Mouse (Mus musculus): Measurements from ENCODE around the gene Slc2a13. TPM values are rescaled to one million over a fixed set of nuclear protein-coding genes. Genes with fewer than 3 reads are reported as not detected.

Slc2a13 gene
- polyA plus RNA-seq, 2 experiments = 0.05 to 0.08 TPM

DNA sequence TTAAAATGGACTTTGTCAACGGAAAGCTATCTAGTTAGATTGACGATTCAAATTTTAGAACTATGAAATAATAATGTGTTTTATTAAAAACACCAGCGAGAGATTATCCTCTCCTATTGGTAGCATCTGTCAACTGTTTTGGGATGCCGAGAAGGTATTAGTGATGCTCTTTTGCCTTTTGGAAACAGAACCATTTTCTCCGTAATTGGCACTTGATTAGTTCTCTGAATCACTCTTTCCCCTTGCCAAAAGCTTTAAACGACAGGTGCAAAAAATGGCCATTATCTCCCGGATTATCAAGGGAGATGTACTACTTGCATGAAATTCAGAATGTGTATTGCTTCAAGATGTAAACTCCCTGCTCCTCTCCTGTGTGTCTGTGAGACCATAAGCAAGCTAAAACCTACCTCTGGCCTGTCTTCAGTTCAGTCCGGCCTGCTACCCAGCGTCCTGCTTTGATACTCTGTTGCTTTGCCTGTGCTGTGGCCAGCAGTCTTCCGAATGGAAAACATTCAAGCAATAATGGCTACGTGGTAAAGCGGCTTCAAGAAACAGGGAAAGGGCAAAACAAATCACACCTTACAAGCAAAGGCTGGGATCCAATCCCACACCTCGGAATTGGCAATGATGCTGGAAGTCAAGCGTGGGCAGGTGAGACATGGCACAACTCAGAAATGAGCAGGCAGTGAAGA, 93.0 kb downstream of the Slc2a13 start:
- H3K27ac ChIP-seq = no peak overlapping the region
- no peak overlapping the region for H3K4me3 ChIP-seq (ENCODE audit: insufficient read depth in 1 of 2, low read depth in 2 of 2, low read length in 2 of 2)
- no peak overlapping the region for H3K4me2 ChIP-seq (ENCODE audit: low read depth)
- no peaks in the 10 kb centered on the region for H3K36me3 ChIP-seq (replicated peaks; ENCODE audit: control insufficient read depth, insufficient read depth, low read depth)
- TF ChIP-seq CTCF (IDR thresholded peaks at IDR 0.05; ENCODE audit: low read depth) (no peak), EP300 (IDR thresholded peaks at IDR 0.05; ENCODE audit: low read depth) (no peak)
- H3K27me3 ChIP-seq (ENCODE audit: control insufficient read depth, insufficient read depth, low read length) = no peaks in the 10 kb centered on the region
- no peak for ATAC-seq (ENCODE audit: insufficient read depth)
- no peak for DNase-seq (ENCODE audit: low read depth in 3 of 3, low spot score in 3 of 3)
- H3K9ac ChIP-seq (replicated peaks) = no peak overlapping the region
- no peaks in the 10 kb centered on the region for H3K9me3 ChIP-seq (ENCODE audit: control insufficient read depth, low read length)
- H3K4me1 ChIP-seq (replicated peaks; ENCODE audit: control insufficient read depth in 2 of 2, insufficient read depth in 2 of 2, low read length in 1 of 2) = no peaks in the 10 kb centered on the region
- 71% methylated on average over 14 of the region's 14 CpGs for WGBS (ENCODE audit: insufficient replicate concordance)

DNA sequence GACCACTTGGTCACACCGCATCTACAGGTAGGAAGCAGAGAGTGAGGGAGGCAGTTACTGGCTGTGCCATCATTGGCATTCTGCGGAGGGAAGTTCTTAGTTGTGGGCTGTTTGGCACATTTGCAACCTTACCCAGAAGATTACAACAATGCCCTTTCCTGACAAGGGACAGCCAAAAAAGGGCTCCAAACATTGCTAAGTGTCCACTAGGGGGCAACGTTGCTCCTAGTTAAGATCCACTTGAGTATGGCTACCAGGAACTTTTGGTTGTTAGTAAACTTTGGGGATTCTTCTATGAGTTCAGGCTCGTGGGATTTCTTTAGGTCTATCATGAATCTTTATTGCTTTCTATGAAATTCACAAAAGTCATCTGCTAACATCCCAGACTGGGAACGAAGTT, 95.3 kb downstream of the Slc2a13 start:
- H3K9ac ChIP-seq (replicated peaks) = no peak overlapping the region
- no peaks in the 10 kb centered on the region for H3K9me3 ChIP-seq (ENCODE audit: control insufficient read depth, low read length)
- TF ChIP-seq CTCF (IDR thresholded peaks at IDR 0.05; ENCODE audit: low read depth) = peak; percentile 51; the same call in 1 of the 2 replicates
- no peak for TF ChIP-seq EP300 (IDR thresholded peaks at IDR 0.05; ENCODE audit: low read depth)
- no peak overlapping the region for H3K4me2 ChIP-seq (ENCODE audit: low read depth)
- ATAC-seq (ENCODE audit: insufficient read depth) = no peak
- H3K4me3 ChIP-seq (ENCODE audit: insufficient read depth in 1 of 2, low read depth in 2 of 2, low read length in 2 of 2) = no peak overlapping the region
- H3K4me1 ChIP-seq (replicated peaks; ENCODE audit: control insufficient read depth in 2 of 2, insufficient read depth in 2 of 2, low read length in 1 of 2) = no peaks in the 10 kb centered on the region
- H3K27me3 ChIP-seq (ENCODE audit: control insufficient read depth, insufficient read depth, low read length) = no peaks in the 10 kb centered on the region
- no peaks in the 10 kb centered on the region for H3K36me3 ChIP-seq (replicated peaks; ENCODE audit: control insufficient read depth, insufficient read depth, low read depth)
- no peak overlapping the region for H3K27ac ChIP-seq
- WGBS (ENCODE audit: insufficient replicate concordance) = 28% methylated on average over 5 of the region's 5 CpGs
- DNase-seq (ENCODE audit: low read depth in 3 of 3, low spot score in 3 of 3) = peak in 2 of 3 experiments; percentile 7 to 10

DNA sequence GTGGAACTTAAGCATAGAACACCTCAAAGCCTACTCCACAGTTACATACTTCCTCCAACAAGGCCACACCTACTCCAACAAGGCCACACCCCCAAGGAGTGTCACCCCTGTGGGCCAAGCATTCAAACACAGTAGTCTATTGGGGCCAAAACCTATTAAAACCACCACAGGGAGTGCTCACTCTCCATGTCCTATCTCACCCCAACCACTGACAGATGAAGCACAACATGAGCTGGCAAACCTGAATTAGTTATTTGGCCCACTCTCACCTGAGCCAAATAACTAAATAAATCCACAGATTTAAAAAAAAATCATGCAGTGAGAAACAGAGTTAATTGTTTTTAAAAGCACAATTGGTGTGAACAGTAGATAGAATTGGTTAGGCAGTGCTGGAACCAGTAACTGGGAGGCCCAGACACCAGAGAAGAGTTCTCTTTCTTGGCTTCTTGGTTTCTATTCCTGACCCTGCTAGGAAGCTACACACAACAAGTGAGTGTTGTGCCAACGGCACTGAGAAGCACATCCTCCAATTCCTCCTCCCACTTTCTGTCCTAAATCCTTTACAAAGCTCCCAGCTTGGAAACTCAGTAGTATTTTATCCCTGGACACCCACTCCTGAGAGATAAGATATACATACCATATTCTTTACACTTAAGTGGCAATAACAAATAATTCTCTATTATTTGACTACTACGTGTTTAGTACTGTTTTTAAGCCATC, 99.2 kb downstream of the Slc2a13 start:
- no peak overlapping the region for H3K9ac ChIP-seq (replicated peaks)
- no peaks in the 10 kb centered on the region for H3K36me3 ChIP-seq (replicated peaks; ENCODE audit: control insufficient read depth, insufficient read depth, low read depth)
- no peak overlapping the region for H3K27ac ChIP-seq
- DNase-seq (ENCODE audit: low read depth in 3 of 3, low spot score in 3 of 3) (no peak), ATAC-seq (ENCODE audit: insufficient read depth) (no peak)
- H3K9me3 ChIP-seq (ENCODE audit: control insufficient read depth, low read length) = no peaks in the 10 kb centered on the region
- H3K4me1 ChIP-seq (replicated peaks; ENCODE audit: control insufficient read depth in 2 of 2, insufficient read depth in 2 of 2, low read length in 1 of 2) = no peaks in the 10 kb centered on the region
- no peak for TF ChIP-seq EP300 (IDR thresholded peaks at IDR 0.05; ENCODE audit: low read depth)
- no peak for TF ChIP-seq CTCF (IDR thresholded peaks at IDR 0.05; ENCODE audit: low read depth)
- no peaks in the 10 kb centered on the region for H3K27me3 ChIP-seq (ENCODE audit: control insufficient read depth, insufficient read depth, low read length)
- no peak overlapping the region for H3K4me2 ChIP-seq (ENCODE audit: low read depth)
- 55% methylated on average over 2 of the region's 2 CpGs for WGBS (ENCODE audit: insufficient replicate concordance)
- H3K4me3 ChIP-seq (ENCODE audit: insufficient read depth in 1 of 2, low read depth in 2 of 2, low read length in 2 of 2) = no peak overlapping the region

GRCm38 (mm10) chr15:91465331-91465730, 107.7 kb downstream of the Slc2a13 start:
- Histone ChIP-seq H3K27ac (no peak overlapping the region), H3K4me3 (ENCODE audit: insufficient read depth in 1 of 2, low read depth in 2 of 2, low read length in 2 of 2) (no peak overlapping the region), H3K4me1 (replicated peaks; ENCODE audit: control insufficient read depth in 2 of 2, insufficient read depth in 2 of 2, low read length in 1 of 2) (no peaks in the 10 kb centered on the region), H3K36me3 (replicated peaks; ENCODE audit: control insufficient read depth, insufficient read depth, low read depth) (no peaks in the 10 kb centered on the region), H3K9ac (replicated peaks) (no peak overlapping the region), H3K9me3 (ENCODE audit: control insufficient read depth, low read length) (no peaks in the 10 kb centered on the region), H3K27me3 (ENCODE audit: control insufficient read depth, insufficient read depth, low read length) (no peaks in the 10 kb centered on the region), H3K4me2 (ENCODE audit: low read depth) (no peak overlapping the region)
- TF ChIP-seq CTCF (IDR thresholded peaks at IDR 0.05; ENCODE audit: low read depth) (no peak), EP300 (IDR thresholded peaks at IDR 0.05; ENCODE audit: low read depth) (no peak)
- no peak for ATAC-seq (ENCODE audit: insufficient read depth)
- no peak for DNase-seq (ENCODE audit: low read depth in 3 of 3, low spot score in 3 of 3)
- 53% methylated on average over 3 of the region's 3 CpGs for WGBS (ENCODE audit: insufficient replicate concordance)

GRCm38 (mm10) chr15:91463857-91464435, 109.1 kb downstream of the Slc2a13 start:
- no peaks in the 10 kb centered on the region for H3K36me3 ChIP-seq (replicated peaks; ENCODE audit: control insufficient read depth, insufficient read depth, low read depth)
- H3K9me3 ChIP-seq (ENCODE audit: control insufficient read depth, low read length) = no peaks in the 10 kb centered on the region
- DNase-seq (ENCODE audit: low read depth in 3 of 3, low spot score in 3 of 3) (no peak), ATAC-seq (ENCODE audit: insufficient read depth) (no peak)
- 64% methylated on average over 10 of the region's 10 CpGs for WGBS (ENCODE audit: insufficient replicate concordance)
- H3K4me2 ChIP-seq (ENCODE audit: low read depth) = no peak overlapping the region
- no peak for TF ChIP-seq EP300 (IDR thresholded peaks at IDR 0.05; ENCODE audit: low read depth)
- no peak for TF ChIP-seq CTCF (IDR thresholded peaks at IDR 0.05; ENCODE audit: low read depth)
- no peaks in the 10 kb centered on the region for H3K4me1 ChIP-seq (replicated peaks; ENCODE audit: control insufficient read depth in 2 of 2, insufficient read depth in 2 of 2, low read length in 1 of 2)
- no peak overlapping the region for H3K4me3 ChIP-seq (ENCODE audit: insufficient read depth in 1 of 2, low read depth in 2 of 2, low read length in 2 of 2)
- no peaks in the 10 kb centered on the region for H3K27me3 ChIP-seq (ENCODE audit: control insufficient read depth, insufficient read depth, low read length)
- H3K27ac ChIP-seq = no peak overlapping the region
- H3K9ac ChIP-seq (replicated peaks) = no peak overlapping the region
